Mouse (Mus musculus) spleen, postnatal 36 days (tissue): ENCODE results near the gene Rnf144a.

Experiments used
- DNase-seq, 2 experiments: peaks; one replicate each; pipeline ENCODE4 v3.0.0; 2022; ENCODE audit warnings: low spot score in 2 of 2, mixed read lengths in 1 of 2

The Rnf144a gene

GRCm38 (mm10) chr12:26373721-26374120 is 41.3 kb downstream of the Rnf144a start:
- DNase-seq = no peak

GRCm38 (mm10) chr12:26370004-26370403 is 45.0 kb downstream of the Rnf144a start:
- no peak for DNase-seq

- no peak for DNase-seq
These were observed 47.7 kb downstream of the Rnf144a start for GRCm38 (mm10) chr12:26367361-26367760.

- DNase-seq = no peak
These were observed 48.7 kb downstream of the Rnf144a start for GRCm38 (mm10) chr12:26366372-26366771.

- no peak for DNase-seq
These were observed 49.3 kb downstream of the Rnf144a start for GRCm38 (mm10) chr12:26365531-26366315.

GRCm38 (mm10) chr12:26364822-26365221 is 50.2 kb downstream of the Rnf144a start:
- no peak for DNase-seq

- DNase-seq = no peak
These were observed 54.0 kb downstream of the Rnf144a start for GRCm38 (mm10) chr12:26360946-26361523.

- DNase-seq = no peak
These were observed 55.2 kb downstream of the Rnf144a start for GRCm38 (mm10) chr12:26359817-26360216.

GRCm38 (mm10) chr12:26359241-26359640 is 55.8 kb downstream of the Rnf144a start:
- DNase-seq = no peak

- DNase-seq = no peak
These were observed 57.8 kb downstream of the Rnf144a start for GRCm38 (mm10) chr12:26357246-26357645.

- peak; percentile 7 to 24 for DNase-seq
These were observed 58.9 kb downstream of the Rnf144a start for GRCm38 (mm10) chr12:26356191-26356590.

- DNase-seq = no peak
These were observed 63.7 kb downstream of the Rnf144a start for GRCm38 (mm10) chr12:26351321-26351720.

GRCm38 (mm10) chr12:26344408-26344807 is 70.6 kb downstream of the Rnf144a start:
- DNase-seq = no peak

GRCm38 (mm10) chr12:26343131-26343530 is 71.9 kb downstream of the Rnf144a start:
- no peak for DNase-seq

- no peak for DNase-seq
These were observed 72.4 kb downstream of the Rnf144a start for GRCm38 (mm10) chr12:26342663-26343062.

GRCm38 (mm10) chr12:26342086-26342485 is 73.0 kb downstream of the Rnf144a start:
- DNase-seq = no peak

- no peak for DNase-seq
These were observed 74.4 kb downstream of the Rnf144a start for GRCm38 (mm10) chr12:26340621-26341020.

GRCm38 (mm10) chr12:26339886-26340285 is 75.2 kb downstream of the Rnf144a start:
- DNase-seq = no peak

GRCm38 (mm10) chr12:26339181-26339580 is 75.9 kb downstream of the Rnf144a start:
- no peak for DNase-seq

GRCm38 (mm10) chr12:26333678-26334077 is 81.4 kb downstream of the Rnf144a start:
- DNase-seq = no peak

- DNase-seq = no peak
These were observed 84.0 kb downstream of the Rnf144a start for GRCm38 (mm10) chr12:26331048-26331447.

GRCm38 (mm10) chr12:26329756-26330155 is 85.3 kb downstream of the Rnf144a start:
- no peak for DNase-seq

- DNase-seq = no peak
These were observed 85.9 kb downstream of the Rnf144a start for GRCm38 (mm10) chr12:26329031-26329675.
